Mouse (Mus musculus): Measurements from ENCODE around the gene Eno1. TPM values are rescaled to one million over a fixed set of nuclear protein-coding genes. Genes with fewer than 3 reads are reported as not detected.

Gene Eno1
- total and polyA plus RNA-seq, 3 experiments, result 1,109 to 1,985 (median 1,272) TPM

DNA sequence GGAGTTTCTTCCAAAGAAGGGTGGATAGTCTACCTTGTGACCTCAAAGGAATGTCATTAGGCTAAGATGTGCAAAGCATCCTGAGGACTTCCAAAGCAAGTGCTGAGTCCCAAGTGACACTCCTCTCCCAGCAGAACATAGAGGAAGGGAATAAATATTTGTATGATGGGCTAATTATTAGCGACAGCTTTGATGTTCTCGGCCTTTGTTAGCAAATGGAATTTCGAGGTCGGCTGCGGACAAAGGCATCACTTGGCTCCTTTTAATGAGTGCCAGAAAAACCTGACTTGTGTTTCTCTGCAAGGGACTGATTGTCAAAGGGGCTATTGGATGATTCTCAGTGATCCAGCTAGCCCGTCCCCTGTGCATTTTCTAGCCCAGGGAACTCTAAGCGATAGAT lies 23.6 kb downstream of the Eno1 start:
- no peak overlapping the region for H3K4me2 ChIP-seq (ENCODE audit: insufficient read depth, low read depth, poor library complexity, severe bottlenecking)
- no peaks in the 10 kb centered on the region for H3K27me3 ChIP-seq (replicated peaks)
- H3K9me3 ChIP-seq (replicated peaks; ENCODE audit: low read length), result peaks cover 5% of the 10 kb centered on the region
- no peaks in the 10 kb centered on the region for H3K79me2 ChIP-seq (replicated peaks; ENCODE audit: control insufficient read depth, extremely low read depth, insufficient read depth, poor library complexity, severe bottlenecking)
- peaks cover 0 to 65% of the 10 kb centered on the region in 2 experiments for H3K36me3 ChIP-seq (replicated peaks in 1 of 2; ENCODE audit: control insufficient read depth in 1 of 2, insufficient read depth in 1 of 2, low read length in 1 of 2)
- no peak overlapping the region for H3K4me3 ChIP-seq (replicated peaks in 1 of 3; ENCODE audit: low read depth in 2 of 3, low read length in 2 of 3, poor library complexity in 1 of 3)
- 0 out of 4 replicates have a peak, but pooled peaks cover 0 to 2% of the 10 kb centered on the region in 2 experiments for H3K4me1 ChIP-seq (ENCODE audit: control insufficient read depth in 1 of 2, insufficient read depth in 2 of 2)
- dilution Hi-C loops (cut with MboI; ENCODE audit: extremely low pct_ligation_motif_present, extremely low pct_unique_long_range_greater_than_20kb, low sequenced_read_pairs), result no loop called here
- in situ Hi-C loops (cut with MboI; ENCODE audit: low pct_ligation_motif_present, low pct_unique_long_range_greater_than_20kb, low sequenced_read_pairs), result loop anchor here (10.0 kb wide), 1 partner anchor 205 kb away; no protein-coding TSS in a partner anchor
- no peak overlapping the region for H3K27ac ChIP-seq (ENCODE audit: insufficient read depth, low read depth)
- DNase-seq (ENCODE audit: extremely low read depth), result no peak
- no peak overlapping the region for H3K9ac ChIP-seq (ENCODE audit: insufficient read depth, low read depth)
- TF ChIP-seq MEF2A (IDR thresholded peaks at IDR 0.05; ENCODE audit: borderline replicate concordance, low read depth, low read length) (no peak), ETS1 (conservative IDR thresholded peaks at IDR 0.05; ENCODE audit: low read depth, low read length) (no peak), MYC (IDR thresholded peaks at IDR 0.05; ENCODE audit: low read depth, low read length) (no peak), POLR2AphosphoS2 (IDR thresholded peaks at IDR 0.05; ENCODE audit: low read depth, low read length) (no peak), NELFE (IDR thresholded peaks at IDR 0.05; ENCODE audit: low read depth, low read length) (no peak), EP300 (IDR thresholded peaks at IDR 0.05; ENCODE audit: low read length) (no peak), CHD1 (IDR thresholded peaks at IDR 0.05; ENCODE audit: low read depth, low read length) (no peak), MXI1 (IDR thresholded peaks at IDR 0.05; ENCODE audit: low read depth, low read length) (no peak), TCF12 (IDR thresholded peaks at IDR 0.05; ENCODE audit: low read depth, low read length) (no peak), ELF1 (IDR thresholded peaks at IDR 0.05; ENCODE audit: low read depth, low read length) (no peak), HCFC1 (IDR thresholded peaks at IDR 0.05; ENCODE audit: low read depth, low read length) (no peak), MAZ (IDR thresholded peaks at IDR 0.05; ENCODE audit: low read depth, low read length) (no peak), E2F4 (IDR thresholded peaks at IDR 0.05; ENCODE audit: insufficient replicate concordance, low read depth, low read length) (no peak), CTCF (conservative IDR thresholded peaks at IDR 0.05 in 1 of 2, IDR thresholded peaks at IDR 0.05 in 1 of 2; ENCODE audit: low read depth in 2 of 2, low read length in 2 of 2) (no peak), NRF1 (IDR thresholded peaks at IDR 0.05; ENCODE audit: low read depth, low read length) (no peak), TBP (conservative IDR thresholded peaks at IDR 0.05; ENCODE audit: low read depth, low read length) (no peak), RCOR1 (conservative IDR thresholded peaks at IDR 0.05; ENCODE audit: low read depth, low read length) (no peak)

DNA sequence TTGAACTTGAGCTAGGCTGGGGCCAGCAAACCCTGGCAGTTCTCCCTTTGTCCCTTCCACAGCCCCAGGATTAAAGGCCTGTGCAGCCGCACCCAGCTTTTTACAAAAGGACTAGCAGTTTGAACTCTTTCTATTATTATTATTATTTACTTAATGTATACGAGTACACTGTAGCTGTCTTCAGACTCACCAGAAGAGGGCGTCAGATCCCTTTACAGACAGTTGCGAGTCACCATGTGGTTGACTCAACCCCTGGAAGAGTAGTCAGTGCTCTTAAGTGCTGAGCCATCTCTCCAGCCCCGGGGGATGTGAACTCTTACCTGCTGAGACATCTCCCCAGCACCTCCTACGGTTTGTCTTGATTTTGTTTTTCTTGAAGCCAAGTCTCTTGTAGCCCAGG lies 24.2 kb downstream of the Eno1 start:
- no peak overlapping the region for H3K27ac ChIP-seq (ENCODE audit: insufficient read depth, low read depth)
- H3K4me1 ChIP-seq (ENCODE audit: control insufficient read depth in 1 of 2, insufficient read depth in 2 of 2), result 0 out of 4 replicates have a peak, but pooled peaks cover 0 to 2% of the 10 kb centered on the region in 2 experiments
- H3K9ac ChIP-seq (ENCODE audit: insufficient read depth, low read depth), result no peak overlapping the region
- in situ Hi-C loops (cut with MboI; ENCODE audit: low pct_ligation_motif_present, low pct_unique_long_range_greater_than_20kb, low sequenced_read_pairs), result loop anchor here (10.0 kb wide), 1 partner anchor 204 kb away; no protein-coding TSS in a partner anchor
- no peak overlapping the region for H3K4me3 ChIP-seq (replicated peaks in 1 of 3; ENCODE audit: low read depth in 2 of 3, low read length in 2 of 3, poor library complexity in 1 of 3)
- no peaks in the 10 kb centered on the region for H3K79me2 ChIP-seq (replicated peaks; ENCODE audit: control insufficient read depth, extremely low read depth, insufficient read depth, poor library complexity, severe bottlenecking)
- H3K27me3 ChIP-seq (replicated peaks), result no peaks in the 10 kb centered on the region
- H3K4me2 ChIP-seq (ENCODE audit: insufficient read depth, low read depth, poor library complexity, severe bottlenecking), result no peak overlapping the region
- peaks cover 0 to 62% of the 10 kb centered on the region in 2 experiments for H3K36me3 ChIP-seq (replicated peaks in 1 of 2; ENCODE audit: control insufficient read depth in 1 of 2, insufficient read depth in 1 of 2, low read length in 1 of 2)
- peaks cover 5% of the 10 kb centered on the region for H3K9me3 ChIP-seq (replicated peaks; ENCODE audit: low read length)
- no peak for DNase-seq (ENCODE audit: extremely low read depth)
- dilution Hi-C loops (cut with MboI; ENCODE audit: extremely low pct_ligation_motif_present, extremely low pct_unique_long_range_greater_than_20kb, low sequenced_read_pairs), result no loop called here
- TF ChIP-seq E2F4 (IDR thresholded peaks at IDR 0.05; ENCODE audit: insufficient replicate concordance, low read depth, low read length) (no peak), MAZ (IDR thresholded peaks at IDR 0.05; ENCODE audit: low read depth, low read length) (no peak), MXI1 (IDR thresholded peaks at IDR 0.05; ENCODE audit: low read depth, low read length) (peak; percentile 22; the same call in 1 of the 2 replicates), NELFE (IDR thresholded peaks at IDR 0.05; ENCODE audit: low read depth, low read length) (no peak), MAX (IDR thresholded peaks at IDR 0.05; ENCODE audit: low read length) (peak; percentile 49; the same call in 1 of the 2 replicates), PAX5 (IDR thresholded peaks at IDR 0.05; ENCODE audit: low read length) (no peak), ZNF384 (IDR thresholded peaks at IDR 0.05; ENCODE audit: low read depth, low read length) (0 out of 2 replicates have a peak, but pooled peaks have one; percentile 14), HCFC1 (IDR thresholded peaks at IDR 0.05; ENCODE audit: low read depth, low read length) (no peak), TBP (conservative IDR thresholded peaks at IDR 0.05; ENCODE audit: low read depth, low read length) (no peak), CTCF (conservative IDR thresholded peaks at IDR 0.05 in 1 of 2, IDR thresholded peaks at IDR 0.05 in 1 of 2; ENCODE audit: low read depth in 2 of 2, low read length in 2 of 2) (peak; percentile 22 to 73; a peak in 2 of 4 replicates), RAD21 (IDR thresholded peaks at IDR 0.05; ENCODE audit: low read depth, low read length) (peak; percentile 75), SIN3A (IDR thresholded peaks at IDR 0.05; ENCODE audit: low read length) (no peak), ZMIZ1 (IDR thresholded peaks at IDR 0.05; ENCODE audit: low read depth, low read length) (no peak), BHLHE40 (IDR thresholded peaks at IDR 0.05; ENCODE audit: low read depth, low read length) (no peak), CHD1 (IDR thresholded peaks at IDR 0.05; ENCODE audit: low read depth, low read length) (no peak), POLR2AphosphoS2 (IDR thresholded peaks at IDR 0.05; ENCODE audit: low read depth, low read length) (no peak), RCOR1 (conservative IDR thresholded peaks at IDR 0.05; ENCODE audit: low read depth, low read length) (no peak), USF2 (conservative IDR thresholded peaks at IDR 0.05; ENCODE audit: low read depth, low read length) (no peak), GABPA (IDR thresholded peaks at IDR 0.05; ENCODE audit: insufficient replicate concordance, low read depth, low read length) (no peak), MYC (IDR thresholded peaks at IDR 0.05; ENCODE audit: low read depth, low read length) (peak; percentile 93), JUND (conservative IDR thresholded peaks at IDR 0.05; ENCODE audit: low read depth, low read length) (0 out of 2 replicates have a peak, but pooled peaks have one; percentile 28), JUN (IDR thresholded peaks at IDR 0.05; ENCODE audit: insufficient read depth, low read depth, low read length) (no peak), MAFK (IDR thresholded peaks at IDR 0.05; ENCODE audit: insufficient replicate concordance, low read length) (no peak), POLR2A (IDR thresholded peaks at IDR 0.05; ENCODE audit: low read depth, low read length) (no peak), TCF12 (IDR thresholded peaks at IDR 0.05; ENCODE audit: low read depth, low read length) (no peak)

All from CH12.LX (cell line).